20 mouse cellular contexts compared by ENCODE assay signal in genomic region chr5:73157009-73157408, GRCm38 (mm10).
DNase-seq lines count a peak whose midpoint lies in the region; ATAC-seq and TF ChIP-seq lines count a peak whose summit lies in the region.
"Had no signal": no experiment of that assay in that cellular context is flagged by ENCODE, and none has a peak within 500 bp of the region (broad histone marks: within the 10 kb centered on the region; RNA-seq: fewer than 3 reads in every experiment).

No protein-coding gene starts in this region.

- peaks cover 39% of the 10 kb centered on the region for H3K4me1 ChIP-seq in heart, embryonic 13.5 days
- H3K4me1 ChIP-seq in heart, adult 2 months (ENCODE audit: control insufficient read depth, insufficient read depth, low read length): peaks cover under 1% of the 10 kb centered on the region
- peaks cover 16% of the 10 kb centered on the region for H3K4me1 ChIP-seq in limb, embryonic 14.5 days (ENCODE audit: control insufficient read depth, insufficient read depth, low read length)
- H3K4me1 ChIP-seq in limb, embryonic 10.5 days: peaks cover 8% of the 10 kb centered on the region; the same call in 1 of the 2 replicates
- peaks cover 26% of the 10 kb centered on the region for H3K4me1 ChIP-seq in embryonic facial prominence, embryonic 15.5 days
- peaks cover 15% of the 10 kb centered on the region for H3K4me1 ChIP-seq in limb, embryonic 15.5 days
- H3K4me1 ChIP-seq in liver, postnatal 0 days (ENCODE audit: insufficient read depth): peaks cover 3% of the 10 kb centered on the region; the same call in 1 of the 2 replicates

- H3K36me3 ChIP-seq in heart, embryonic 13.5 days: no peaks in the 10 kb centered on the region
- H3K36me3 ChIP-seq in heart, adult 2 months (ENCODE audit: control insufficient read depth, insufficient read depth, low read length): no peaks in the 10 kb centered on the region
- no peaks in the 10 kb centered on the region for H3K36me3 ChIP-seq in limb, embryonic 14.5 days (ENCODE audit: control insufficient read depth, insufficient read depth, low read length)
- H3K36me3 ChIP-seq in limb, embryonic 10.5 days: no peaks in the 10 kb centered on the region
- no peaks in the 10 kb centered on the region for H3K36me3 ChIP-seq in embryonic facial prominence, embryonic 15.5 days
- no peaks in the 10 kb centered on the region for H3K36me3 ChIP-seq in limb, embryonic 15.5 days
- no peaks in the 10 kb centered on the region for H3K36me3 ChIP-seq in liver, postnatal 0 days (replicated peaks; ENCODE audit: insufficient read depth, low read length)
- H3K36me3 ChIP-seq: forebrain, embryonic 10.5 days; heart, embryonic 15.5 days; hindbrain, embryonic 13.5 days; limb, embryonic 13.5 days; midbrain, embryonic 10.5 days had no signal

- H3K9me3 ChIP-seq in heart, embryonic 13.5 days: no peaks in the 10 kb centered on the region
- H3K9me3 ChIP-seq in limb, embryonic 14.5 days (ENCODE audit: control insufficient read depth, low read length): no peaks in the 10 kb centered on the region
- no peaks in the 10 kb centered on the region for H3K9me3 ChIP-seq in limb, embryonic 10.5 days (replicated peaks)
- H3K9me3 ChIP-seq in embryonic facial prominence, embryonic 15.5 days (replicated peaks): no peaks in the 10 kb centered on the region
- H3K9me3 ChIP-seq in limb, embryonic 15.5 days: no peaks in the 10 kb centered on the region
- no peaks in the 10 kb centered on the region for H3K9me3 ChIP-seq in liver, postnatal 0 days (ENCODE audit: low read length)
- H3K9me3 ChIP-seq: forebrain, embryonic 10.5 days; heart, embryonic 15.5 days; hindbrain, embryonic 13.5 days; limb, embryonic 13.5 days; midbrain, embryonic 10.5 days had no signal

- peaks cover 8% of the 10 kb centered on the region for H3K79me2 ChIP-seq in heart, adult 2 months (replicated peaks; ENCODE audit: control insufficient read depth, insufficient read depth, low read length)

- no peak for TF ChIP-seq CTCF in heart, adult 2 months (IDR thresholded peaks at IDR 0.05)
- TF ChIP-seq CTCF in liver, postnatal 0 days (IDR thresholded peaks at IDR 0.05; ENCODE audit: low read depth): no peak

- no peak for ATAC-seq in heart, embryonic 13.5 days (ENCODE audit: extremely low read depth, insufficient number of reproducible peaks, low FRiP score, low TSS enrichment)
- ATAC-seq in limb, embryonic 14.5 days (ENCODE audit: low FRiP score, low read depth): no peak
- ATAC-seq in embryonic facial prominence, embryonic 15.5 days (ENCODE audit: insufficient number of reproducible peaks, low FRiP score, low TSS enrichment, low read depth): 0 out of 2 replicates have a peak, but pooled peaks have one; percentile 17
- no peak for ATAC-seq in limb, embryonic 15.5 days (ENCODE audit: insufficient number of reproducible peaks, low FRiP score, low TSS enrichment, low read depth)
- no peak for ATAC-seq in liver, postnatal 0 days
- ATAC-seq: forebrain, postnatal 0 days had no signal

- DNase-seq in heart, adult 2 months: no peak
- DNase-seq in limb, embryonic 14.5 days (ENCODE audit: low spot score): peak; percentile 44
- DNase-seq in limb, embryonic 10.5 days (ENCODE audit: low spot score): no peak
- no peak for DNase-seq in liver, postnatal 0 days
- no peak for DNase-seq in adrenal gland, postnatal 25 days
- DNase-seq: cerebellum, adult 2 months; cerebellum, postnatal 25 days; embryo, embryonic 11 days; forebrain, postnatal 0 days; gastrocnemius, postnatal 36 days; thymus, postnatal 14 days had no signal

- no peak for TF ChIP-seq POLR2A in heart, adult 2 months (IDR thresholded peaks at IDR 0.05; ENCODE audit: insufficient read depth, low read depth, low read length)
- no peak for TF ChIP-seq POLR2A in limb, embryonic 14.5 days (IDR thresholded peaks at IDR 0.05; ENCODE audit: borderline replicate concordance, extremely low read depth, insufficient read depth, insufficient read length)

- H3K4me2 ChIP-seq in heart, embryonic 13.5 days: no peak overlapping the region
- no peak overlapping the region for H3K4me2 ChIP-seq in limb, embryonic 14.5 days (replicated peaks; ENCODE audit: low read depth, low read length, severe bottlenecking)
- no peak overlapping the region for H3K4me2 ChIP-seq in embryonic facial prominence, embryonic 15.5 days (replicated peaks)
- H3K4me2 ChIP-seq in limb, embryonic 15.5 days: no peak overlapping the region
- no peak overlapping the region for H3K4me2 ChIP-seq in liver, postnatal 0 days (ENCODE audit: low read depth, low read length)
- H3K4me2 ChIP-seq: heart, embryonic 15.5 days; hindbrain, embryonic 13.5 days; limb, embryonic 13.5 days had no signal

- 30% methylated on average over 5 of the region's 5 CpGs for WGBS in heart, embryonic 13.5 days
- 39% methylated on average over 5 of the region's 5 CpGs for WGBS in heart, adult 2 months
- 66% methylated on average over 5 of the region's 5 CpGs for WGBS in limb, embryonic 14.5 days
- WGBS in limb, embryonic 10.5 days: 88% methylated on average over 5 of the region's 5 CpGs
- WGBS in embryonic facial prominence, embryonic 15.5 days: 57% methylated on average over 5 of the region's 5 CpGs
- 51% methylated on average over 5 of the region's 5 CpGs for WGBS in limb, embryonic 15.5 days
- 73% methylated on average over 5 of the region's 5 CpGs for WGBS in liver, postnatal 0 days (ENCODE audit: insufficient replicate concordance)

- intact Hi-C loops in heart, adult 2 months (cut with DNase I): no loop called here

- H3K4me3 ChIP-seq in heart, embryonic 13.5 days: no peak overlapping the region
- H3K4me3 ChIP-seq in heart, adult 2 months: no peak overlapping the region
- H3K4me3 ChIP-seq in limb, embryonic 14.5 days (replicated peaks; ENCODE audit: low read length): no peak overlapping the region
- no peak overlapping the region for H3K4me3 ChIP-seq in limb, embryonic 10.5 days
- no peak overlapping the region for H3K4me3 ChIP-seq in embryonic facial prominence, embryonic 15.5 days (replicated peaks)
- H3K4me3 ChIP-seq in limb, embryonic 15.5 days: no peak overlapping the region
- H3K4me3 ChIP-seq in liver, postnatal 0 days (ENCODE audit: low read depth, low read length): no peak overlapping the region
- H3K4me3 ChIP-seq: forebrain, embryonic 10.5 days; heart, embryonic 15.5 days; hindbrain, embryonic 13.5 days; limb, embryonic 13.5 days; midbrain, embryonic 10.5 days had no signal

- H3K9ac ChIP-seq in heart, embryonic 13.5 days: no peak overlapping the region
- no peak overlapping the region for H3K9ac ChIP-seq in heart, adult 2 months (ENCODE audit: low read depth, low read length)
- no peak overlapping the region for H3K9ac ChIP-seq in limb, embryonic 14.5 days (ENCODE audit: low read depth, low read length, severe bottlenecking)
- no peak overlapping the region for H3K9ac ChIP-seq in embryonic facial prominence, embryonic 15.5 days
- no peak overlapping the region for H3K9ac ChIP-seq in limb, embryonic 15.5 days
- no peak overlapping the region for H3K9ac ChIP-seq in liver, postnatal 0 days (replicated peaks)
- H3K9ac ChIP-seq: forebrain, postnatal 0 days; heart, embryonic 15.5 days; hindbrain, embryonic 13.5 days; limb, embryonic 13.5 days had no signal

- peak overlapping the region; percentile 20; the same call in 1 of the 2 replicates for H3K27ac ChIP-seq in heart, embryonic 13.5 days (replicated peaks)
- H3K27ac ChIP-seq in heart, adult 2 months: no peak overlapping the region
- no peak overlapping the region for H3K27ac ChIP-seq in limb, embryonic 14.5 days (replicated peaks; ENCODE audit: low read depth, low read length)
- no peak overlapping the region for H3K27ac ChIP-seq in limb, embryonic 10.5 days
- peak overlapping the region; percentile 65 for H3K27ac ChIP-seq in embryonic facial prominence, embryonic 15.5 days (replicated peaks)
- peak overlapping the region; percentile 61; the same call in 1 of the 2 replicates for H3K27ac ChIP-seq in limb, embryonic 15.5 days
- H3K27ac ChIP-seq in liver, postnatal 0 days (ENCODE audit: low read depth): no peak overlapping the region
- H3K27ac ChIP-seq: forebrain, embryonic 10.5 days; heart, embryonic 15.5 days; limb, embryonic 13.5 days; macrophage; midbrain, embryonic 10.5 days had no signal

- H3K27me3 ChIP-seq in heart, embryonic 13.5 days (replicated peaks): no peaks in the 10 kb centered on the region
- no peaks in the 10 kb centered on the region for H3K27me3 ChIP-seq in heart, adult 2 months (ENCODE audit: control insufficient read depth, insufficient read depth, low read length)
- H3K27me3 ChIP-seq in limb, embryonic 14.5 days (ENCODE audit: control insufficient read depth, insufficient read depth, low read length): no peaks in the 10 kb centered on the region
- no peaks in the 10 kb centered on the region for H3K27me3 ChIP-seq in limb, embryonic 10.5 days (ENCODE audit: low read depth, poor library complexity, severe bottlenecking)
- no peaks in the 10 kb centered on the region for H3K27me3 ChIP-seq in embryonic facial prominence, embryonic 15.5 days
- no peaks in the 10 kb centered on the region for H3K27me3 ChIP-seq in limb, embryonic 15.5 days
- H3K27me3 ChIP-seq in liver, postnatal 0 days (ENCODE audit: insufficient read depth, low read length): no peaks in the 10 kb centered on the region
- H3K27me3 ChIP-seq: heart, embryonic 15.5 days; hindbrain, embryonic 13.5 days; limb, embryonic 13.5 days had no signal

- no peak for TF ChIP-seq EP300 in heart, adult 2 months (IDR thresholded peaks at IDR 0.05; ENCODE audit: insufficient read depth, low read depth, low read length)
- no peak for TF ChIP-seq EP300 in liver, postnatal 0 days (IDR thresholded peaks at IDR 0.05; ENCODE audit: low read depth)

Comparison
In these comparisons a context has a peak if more than half of its experiments do, and no peak if none do; other contexts are left out.
1. H3K27ac ChIP-seq: peak in heart, embryonic 13.5 days (single experiment), embryonic facial prominence, embryonic 15.5 days (single experiment) and limb, embryonic 15.5 days (single experiment); none in heart, adult 2 months (single experiment), limb, embryonic 14.5 days (single experiment), limb, embryonic 10.5 days (single experiment) and liver, postnatal 0 days (single experiment).